Mouse (Mus musculus): ENCODE data around the gene Atg101.

Atg101 gene

GRCm38 (mm10) chr15:101316913-101317813 lies 33.1 kb downstream of the Atg101 start:
- Histone ChIP-seq H3K27me3 (ENCODE audit: insufficient read depth, low read length) (peaks cover 4% of the 10 kb centered on the region), H3K4me3 (replicated peaks; ENCODE audit: low read length) (no peak overlapping the region), H3K9me3 (ENCODE audit: low read length) (no peaks in the 10 kb centered on the region), H3K4me1 (replicated peaks; ENCODE audit: low read depth, low read length) (peaks cover 42% of the 10 kb centered on the region), H3K36me3 (ENCODE audit: insufficient read depth, low read length) (no peaks in the 10 kb centered on the region)
- TF ChIP-seq CTCF (conservative IDR thresholded peaks at IDR 0.05; ENCODE audit: low read length) = no peak

- no peaks in the 10 kb centered on the region for H3K9me3 ChIP-seq (ENCODE audit: low read length)
- H3K4me3 ChIP-seq (replicated peaks; ENCODE audit: low read length) = no peak overlapping the region
- H3K27me3 ChIP-seq (ENCODE audit: insufficient read depth, low read length) = peaks cover 6% of the 10 kb centered on the region
- TF ChIP-seq CTCF (conservative IDR thresholded peaks at IDR 0.05; ENCODE audit: low read length) (no peak), POU5F1 (IDR thresholded peaks at IDR 0.05; ENCODE audit: borderline replicate concordance, low read length) (no peak), NANOG (IDR thresholded peaks at IDR 0.05; ENCODE audit: borderline replicate concordance, low read length) (no peak)
- H3K36me3 ChIP-seq (ENCODE audit: insufficient read depth, low read length) = no peaks in the 10 kb centered on the region
- peaks cover 42% of the 10 kb centered on the region for H3K4me1 ChIP-seq (replicated peaks; ENCODE audit: low read depth, low read length)
These were observed 33.9 kb downstream of the Atg101 start for GRCm38 (mm10) chr15:101317814-101318500.

GRCm38 (mm10) chr15:101318889-101319765 lies 35.1 kb downstream of the Atg101 start:
- TF ChIP-seq CTCF (conservative IDR thresholded peaks at IDR 0.05; ENCODE audit: low read length) = no peak
- TF ChIP-seq NANOG (IDR thresholded peaks at IDR 0.05; ENCODE audit: borderline replicate concordance, low read length) = no peak
- no peak for TF ChIP-seq POU5F1 (IDR thresholded peaks at IDR 0.05; ENCODE audit: borderline replicate concordance, low read length)
- no peaks in the 10 kb centered on the region for H3K36me3 ChIP-seq (ENCODE audit: insufficient read depth, low read length)
- H3K4me1 ChIP-seq (replicated peaks; ENCODE audit: low read depth, low read length) = peaks cover 42% of the 10 kb centered on the region
- H3K4me3 ChIP-seq (replicated peaks; ENCODE audit: low read length) = no peak overlapping the region
- peaks cover 6% of the 10 kb centered on the region for H3K27me3 ChIP-seq (ENCODE audit: insufficient read depth, low read length)
- peaks cover 4% of the 10 kb centered on the region; the same call in 1 of the 2 replicates for H3K9me3 ChIP-seq (ENCODE audit: low read length)

GRCm38 (mm10) chr15:101320010-101320617 lies 36.0 kb downstream of the Atg101 start:
- Histone ChIP-seq H3K4me3 (replicated peaks; ENCODE audit: low read length) (no peak overlapping the region), H3K36me3 (ENCODE audit: insufficient read depth, low read length) (no peaks in the 10 kb centered on the region), H3K4me1 (replicated peaks; ENCODE audit: low read depth, low read length) (peaks cover 37% of the 10 kb centered on the region), H3K9me3 (ENCODE audit: low read length) (peaks cover 4% of the 10 kb centered on the region; the same call in 1 of the 2 replicates), H3K27me3 (ENCODE audit: insufficient read depth, low read length) (peaks cover 6% of the 10 kb centered on the region)
- no peak for TF ChIP-seq POU5F1 (IDR thresholded peaks at IDR 0.05; ENCODE audit: borderline replicate concordance, low read length)
- no peak for TF ChIP-seq CTCF (conservative IDR thresholded peaks at IDR 0.05; ENCODE audit: low read length)
- no peak for TF ChIP-seq NANOG (IDR thresholded peaks at IDR 0.05; ENCODE audit: borderline replicate concordance, low read length)

- H3K27me3 ChIP-seq (ENCODE audit: insufficient read depth, low read length) = peaks cover 6% of the 10 kb centered on the region
- TF ChIP-seq CTCF (conservative IDR thresholded peaks at IDR 0.05; ENCODE audit: low read length) = no peak
- no peak for TF ChIP-seq NANOG (IDR thresholded peaks at IDR 0.05; ENCODE audit: borderline replicate concordance, low read length)
- TF ChIP-seq POU5F1 (IDR thresholded peaks at IDR 0.05; ENCODE audit: borderline replicate concordance, low read length) = no peak
- H3K4me3 ChIP-seq (replicated peaks; ENCODE audit: low read length) = no peak overlapping the region
These were observed 36.6 kb downstream of the Atg101 start for GRCm38 (mm10) chr15:101320618-101321041.

GRCm38 (mm10) chr15:101321126-101321525 lies 37.1 kb downstream of the Atg101 start:
- Histone ChIP-seq H3K4me3 (replicated peaks; ENCODE audit: low read length) (no peak overlapping the region), H3K9me3 (ENCODE audit: low read length) (peaks cover 4% of the 10 kb centered on the region; the same call in 1 of the 2 replicates), H3K27me3 (ENCODE audit: insufficient read depth, low read length) (peaks cover 6% of the 10 kb centered on the region), H3K36me3 (ENCODE audit: insufficient read depth, low read length) (no peaks in the 10 kb centered on the region), H3K4me1 (replicated peaks; ENCODE audit: low read depth, low read length) (peaks cover 35% of the 10 kb centered on the region)
- TF ChIP-seq NANOG (IDR thresholded peaks at IDR 0.05; ENCODE audit: borderline replicate concordance, low read length) = no peak

More at GRCm38 (mm10) chr15:101320618-101321041, 36.6 kb downstream of the Atg101 start:
- Histone ChIP-seq H3K36me3 (ENCODE audit: insufficient read depth, low read length) (no peaks in the 10 kb centered on the region), H3K9me3 (ENCODE audit: low read length) (peaks cover 4% of the 10 kb centered on the region; the same call in 1 of the 2 replicates), H3K4me1 (replicated peaks; ENCODE audit: low read depth, low read length) (peaks cover 34% of the 10 kb centered on the region)

GRCm38 (mm10) chr15:101322106-101322505 lies 38.0 kb downstream of the Atg101 start:
- H3K27me3 ChIP-seq (ENCODE audit: insufficient read depth, low read length) = peaks cover 6% of the 10 kb centered on the region
- no peaks in the 10 kb centered on the region for H3K36me3 ChIP-seq (ENCODE audit: insufficient read depth, low read length)
- H3K9me3 ChIP-seq (ENCODE audit: low read length) = peaks cover 4% of the 10 kb centered on the region; the same call in 1 of the 2 replicates
- no peak overlapping the region for H3K4me3 ChIP-seq (replicated peaks; ENCODE audit: low read length)
- TF ChIP-seq NANOG (IDR thresholded peaks at IDR 0.05; ENCODE audit: borderline replicate concordance, low read length) (no peak), CTCF (conservative IDR thresholded peaks at IDR 0.05; ENCODE audit: low read length) (no peak), POU5F1 (IDR thresholded peaks at IDR 0.05; ENCODE audit: borderline replicate concordance, low read length) (no peak)
- peaks cover 35% of the 10 kb centered on the region for H3K4me1 ChIP-seq (replicated peaks; ENCODE audit: low read depth, low read length)
